Mouse (Mus musculus) adrenal gland, postnatal 4 days (tissue): ENCODE measurements at regions not wholly inside any gene's neighbourhood (a gene's known extent, or its start where the extent isn't known, plus 50 kb on each side); places are given as distances from the start of the nearest gene placed in this dataset.
A peak's percentile ranks its signal among the peaks of the same experiment; 100 is the strongest.

ENCODE experiments used
- DNase-seq, 2 experiments: peaks; one replicate each; pipeline ENCODE4 v3.0.0; 2021 to 2022; ENCODE audit warnings: low spot score in 2 of 2, mixed read lengths in 2 of 2

GRCm38 (mm10) chr2:128217784-128218467 is 92.1 kb downstream of the Bcl2l11 start:
- DNase-seq, result no peak

- no peak for DNase-seq
Observed at GRCm38 (mm10) chr2:128218961-128219360, 93.1 kb downstream of the Bcl2l11 start.

GRCm38 (mm10) chr2:128221055-128221454 is 95.2 kb downstream of the Bcl2l11 start:
- DNase-seq, result no peak

GRCm38 (mm10) chr2:128221657-128222056 is 95.8 kb downstream of the Bcl2l11 start:
- DNase-seq, result no peak

- DNase-seq, result no peak
Observed at GRCm38 (mm10) chr2:128226465-128227047, 100.7 kb downstream of the Bcl2l11 start.

- DNase-seq, result no peak
Observed at GRCm38 (mm10) chr2:128229730-128230129, 103.9 kb downstream of the Bcl2l11 start.

GRCm38 (mm10) chr2:128230921-128231320 is 105.1 kb downstream of the Bcl2l11 start:
- no peak for DNase-seq

GRCm38 (mm10) chr2:128231338-128231737 is 105.5 kb downstream of the Bcl2l11 start:
- no peak for DNase-seq

GRCm38 (mm10) chr2:128232027-128232426 is 106.2 kb downstream of the Bcl2l11 start:
- DNase-seq, result no peak

GRCm38 (mm10) chr2:128235127-128235526 is 109.3 kb downstream of the Bcl2l11 start:
- no peak for DNase-seq

GRCm38 (mm10) chr2:128239451-128239850 is 113.6 kb downstream of the Bcl2l11 start:
- no peak for DNase-seq

- no peak for DNase-seq
Observed at GRCm38 (mm10) chr2:128240054-128240453, 114.2 kb downstream of the Bcl2l11 start.

- DNase-seq, result no peak
Observed at GRCm38 (mm10) chr2:128240536-128241279, 114.9 kb downstream of the Bcl2l11 start.

- DNase-seq, result no peak
Observed at GRCm38 (mm10) chr2:128241280-128241665, 115.4 kb downstream of the Bcl2l11 start.

- DNase-seq, result peak; percentile 27 to 52
Observed at GRCm38 (mm10) chr2:128245544-128245943, 119.7 kb downstream of the Bcl2l11 start.

- no peak for DNase-seq
Observed at GRCm38 (mm10) chr2:128247967-128248366, 122.1 kb downstream of the Bcl2l11 start.

- DNase-seq, result no peak
Observed at GRCm38 (mm10) chr2:128249188-128249587, 123.3 kb downstream of the Bcl2l11 start.

GRCm38 (mm10) chr2:128249607-128250006 is 123.8 kb downstream of the Bcl2l11 start:
- no peak for DNase-seq

GRCm38 (mm10) chr2:128250841-128251240 is 125.0 kb downstream of the Bcl2l11 start:
- no peak for DNase-seq

GRCm38 (mm10) chr2:128256651-128257050 is 130.8 kb downstream of the Bcl2l11 start:
- DNase-seq, result no peak

GRCm38 (mm10) chr2:128257262-128257661 is 131.4 kb downstream of the Bcl2l11 start:
- no peak for DNase-seq

GRCm38 (mm10) chr2:128263880-128264279 is 138.0 kb downstream of the Bcl2l11 start:
- no peak for DNase-seq
